8 mouse cellular contexts compared by ENCODE assay signal in genomic region chr2:92060291-92060690, GRCm38 (mm10). TPM values are rescaled to one million over a fixed set of nuclear protein-coding genes. Genes with fewer than 3 reads are reported as not detected.
DNase-seq lines count a peak whose midpoint lies in the region; ATAC-seq and TF ChIP-seq lines count a peak whose summit lies in the region.

No protein-coding gene starts in this region.

- no peaks in the 10 kb centered on the region for H3K27me3 ChIP-seq in hindbrain, postnatal 0 days (ENCODE audit: insufficient read depth, low read length)
- H3K27me3 ChIP-seq in liver, embryonic 15.5 days, result peaks cover 76% of the 10 kb centered on the region

- peak overlapping the region; percentile 76 for H3K4me3 ChIP-seq in hindbrain, postnatal 0 days (ENCODE audit: low read length)
- H3K4me3 ChIP-seq in liver, embryonic 15.5 days (replicated peaks), result peak overlapping the region; percentile 54

- DNase-seq in cerebellum, adult 18-20 months, result peak; percentile 55 to 60
- DNase-seq in cerebellum, postnatal 4 days (ENCODE audit: low spot score in 2 of 2), result no peak
- DNase-seq in cerebellum, adult 9-10 months, result peak; percentile 73
- no peak for DNase-seq in hindbrain, postnatal 0 days (ENCODE audit: low spot score)
- DNase-seq in adrenal gland, postnatal 25 days, result no peak
- no peak for DNase-seq in layer of hippocampus, postnatal 25 days (ENCODE audit: extremely low spot score in 1 of 2, low spot score in 1 of 2)

- no peaks in the 10 kb centered on the region for H3K9me3 ChIP-seq in hindbrain, postnatal 0 days (ENCODE audit: low read length)
- H3K9me3 ChIP-seq in liver, embryonic 15.5 days (replicated peaks), result no peaks in the 10 kb centered on the region

- H3K9ac ChIP-seq in hindbrain, postnatal 0 days (replicated peaks; ENCODE audit: low read length), result peak overlapping the region; percentile 84
- no peak overlapping the region for H3K9ac ChIP-seq in liver, embryonic 15.5 days

- no peaks in the 10 kb centered on the region for H3K36me3 ChIP-seq in hindbrain, postnatal 0 days (ENCODE audit: insufficient read depth, low read length)
- no peaks in the 10 kb centered on the region for H3K36me3 ChIP-seq in liver, embryonic 15.5 days (replicated peaks)

- H3K4me2 ChIP-seq in hindbrain, postnatal 0 days (ENCODE audit: low read depth, low read length), result peak overlapping the region; percentile 95
- peak overlapping the region; percentile 82 for H3K4me2 ChIP-seq in liver, embryonic 15.5 days

- no peak for TF ChIP-seq CTCF in hindbrain, postnatal 0 days (IDR thresholded peaks at IDR 0.05; ENCODE audit: low read depth)

- H3K4me1 ChIP-seq in hindbrain, postnatal 0 days (ENCODE audit: insufficient read depth, low read length), result no peaks in the 10 kb centered on the region
- H3K4me1 ChIP-seq in liver, embryonic 15.5 days (replicated peaks), result peaks cover 26% of the 10 kb centered on the region

- no peak for ATAC-seq in hindbrain, postnatal 0 days
- no peak for ATAC-seq in liver, embryonic 15.5 days (ENCODE audit: insufficient read depth)
- ATAC-seq in CD4-positive, CD25-positive, alpha-beta regulatory T cell, adult 4 months, result no peak

- H3K27ac ChIP-seq in hindbrain, postnatal 0 days, result peak overlapping the region; percentile 95
- no peak overlapping the region for H3K27ac ChIP-seq in liver, embryonic 15.5 days (replicated peaks)

- 19% methylated on average over 6 of the region's 6 CpGs for WGBS in hindbrain, postnatal 0 days
- WGBS in liver, embryonic 15.5 days (ENCODE audit: insufficient replicate concordance), result 16% methylated on average over 6 of the region's 6 CpGs

RNA-seq across cellular contexts. Expression of gene Phf21a, which starts 32.6 kb away (rescaled TPM):
- 109 and 175 TPM in 2 replicates for total RNA-seq in hindbrain, postnatal 0 days (2014; rRNA removed)
- polyA plus RNA-seq in hindbrain, postnatal 0 days (2015; fragmentation: Nextera tagmentation; extraction: Ambion mirVana), result 26.4 and 26.6 TPM in 2 replicates
- 2.6 and 3.2 TPM in 2 replicates for polyA plus RNA-seq in liver, embryonic 15.5 days (2015; fragmentation: Nextera tagmentation; extraction: Ambion mirVana)
- 91.3 and 95.3 TPM in 2 replicates for total RNA-seq in adrenal gland, postnatal 25 days (2021)
- 100 to 1,000 TPM in 1 of 2 experiments, 10 to 100 TPM in 1; 97.9 to 104 TPM for total RNA-seq in layer of hippocampus, postnatal 25 days (2021)
- polyA plus RNA-seq in CD4-positive, CD25-positive, alpha-beta regulatory T cell, adult 4 months (2017; shearing (Covaris generic)), result 10 to 100 TPM; 76.1 to 88.7 TPM

RNA-seq across cellular contexts. Expression of gene Creb3l1, which starts 36.0 kb away (rescaled TPM):
- total RNA-seq in hindbrain, postnatal 0 days (2014; rRNA removed), result 3.4 and 3.5 TPM in 2 replicates
- 3.2 and 3.5 TPM in 2 replicates for polyA plus RNA-seq in hindbrain, postnatal 0 days (2015; fragmentation: Nextera tagmentation; extraction: Ambion mirVana)
- polyA plus RNA-seq in liver, embryonic 15.5 days (2015; fragmentation: Nextera tagmentation; extraction: Ambion mirVana), result 1.1 and 1.3 TPM in 2 replicates
- total RNA-seq in adrenal gland, postnatal 25 days (2021), result 4.3 and 8.4 TPM in 2 replicates
- total RNA-seq in layer of hippocampus, postnatal 25 days (2021), result 1 to 10 TPM; 4.0 to 4.6 TPM
- polyA plus RNA-seq in CD4-positive, CD25-positive, alpha-beta regulatory T cell, adult 4 months (2017; shearing (Covaris generic)), result 1 to 10 TPM in 1 of 2 experiments, under 1 TPM in 1; 0.77 to 1.2 TPM

Comparison
In these comparisons a context has a peak if more than half of its experiments do, and no peak if none do; other contexts are left out.
1. DNase-seq: peak in cerebellum, adult 18-20 months (2 of 2) and cerebellum, adult 9-10 months (single experiment); none in cerebellum, postnatal 4 days (0 of 2), hindbrain, postnatal 0 days (single experiment), adrenal gland, postnatal 25 days (single experiment) and layer of hippocampus, postnatal 25 days (0 of 2).